Mouse (Mus musculus) kidney, embryonic 14.5 days (tissue): ENCODE results near the gene Tacr1. TPM values are rescaled to one million over a fixed set of nuclear protein-coding genes. Genes with fewer than 3 reads are reported as not detected.
A peak's percentile ranks its signal among the peaks of the same experiment; 100 is the strongest.

Experiments
- ATAC-seq: fragments of 200-750 bp; cut with Nextera tagmentation; 2 replicates; pipeline ENCODE4 v1.8.0; 2017; ENCODE audit warnings: moderate number of reproducible peaks, mild to moderate bottlenecking, moderate TSS enrichment, moderate library complexity; ENCODE audit not compliant: low FRiP score, low TSS enrichment
- H3K27ac ChIP-seq: fragments of 300-500 bp; sonication (generic); 2 replicates; pipeline ENCODE4 v1.5.1; 2014; ENCODE audit warnings: low read depth, mild to moderate bottlenecking, low read length, moderate library complexity, mixed read lengths
- H3K27me3 ChIP-seq: fragments of 300-500 bp; sonication (generic); 2 replicates; pipeline ENCODE4 v1.6.1; 2014; ENCODE audit warnings: mild to moderate bottlenecking, low read length; ENCODE audit not compliant: control insufficient read depth, insufficient read depth
- H3K36me3 ChIP-seq: fragments of 300-500 bp; sonication (generic); 2 replicates; pipeline ENCODE4 v1.6.1; 2014; ENCODE audit warnings: low read length, mixed read lengths; ENCODE audit not compliant: control insufficient read depth, insufficient read depth
- H3K4me1 ChIP-seq: fragments of 300-500 bp; sonication (generic); 2 replicates; pipeline ENCODE4 v1.6.1; 2014; ENCODE audit warnings: low read length, mixed read lengths; ENCODE audit not compliant: control insufficient read depth, insufficient read depth
- H3K4me2 ChIP-seq: fragments of 300-500 bp; sonication (generic); replicated peaks from 2 replicates; pipeline ENCODE4 v1.6.1; 2014; ENCODE audit warnings: low read depth, mild to moderate bottlenecking, low read length
- H3K4me3 ChIP-seq: fragments of 300-500 bp; sonication (generic); 2 replicates; pipeline ENCODE4 v1.5.1; 2014; ENCODE audit warnings: mild to moderate bottlenecking, low read length
- H3K9ac ChIP-seq: fragments of 300-500 bp; sonication (generic); 2 replicates; pipeline ENCODE4 v1.6.1; 2014; ENCODE audit warnings: low read depth, mild to moderate bottlenecking, low read length, moderate library complexity
- H3K9me3 ChIP-seq: fragments of 300-500 bp; sonication (generic); 2 replicates; pipeline ENCODE4 v1.6.1; 2016; ENCODE audit warnings: low read length; ENCODE audit not compliant: control insufficient read depth
- WGBS: fragments of 180-500 bp; shearing (Covaris S2); extraction: QIAGEN DNeasy Blood & Tissue Kit; methylation state at CpG from one replicate; pipeline ENCODE4 v1.1.7; 2014; 5-methylcytosine and 5-hydroxymethylcytosine counted together
- polyA plus RNA-seq: library from polyadenylated mRNA; unstranded; fragments of >200 nt; fragmentation: Nextera tagmentation; extraction: Ambion mirVana; gene quantifications from 2 replicates; pipeline ENCODE4 v1.2.1, GENCODE M21; 2014

Tacr1 gene
- polyA plus RNA-seq = 0.08 and 0.09 TPM in 2 replicates

DNA sequence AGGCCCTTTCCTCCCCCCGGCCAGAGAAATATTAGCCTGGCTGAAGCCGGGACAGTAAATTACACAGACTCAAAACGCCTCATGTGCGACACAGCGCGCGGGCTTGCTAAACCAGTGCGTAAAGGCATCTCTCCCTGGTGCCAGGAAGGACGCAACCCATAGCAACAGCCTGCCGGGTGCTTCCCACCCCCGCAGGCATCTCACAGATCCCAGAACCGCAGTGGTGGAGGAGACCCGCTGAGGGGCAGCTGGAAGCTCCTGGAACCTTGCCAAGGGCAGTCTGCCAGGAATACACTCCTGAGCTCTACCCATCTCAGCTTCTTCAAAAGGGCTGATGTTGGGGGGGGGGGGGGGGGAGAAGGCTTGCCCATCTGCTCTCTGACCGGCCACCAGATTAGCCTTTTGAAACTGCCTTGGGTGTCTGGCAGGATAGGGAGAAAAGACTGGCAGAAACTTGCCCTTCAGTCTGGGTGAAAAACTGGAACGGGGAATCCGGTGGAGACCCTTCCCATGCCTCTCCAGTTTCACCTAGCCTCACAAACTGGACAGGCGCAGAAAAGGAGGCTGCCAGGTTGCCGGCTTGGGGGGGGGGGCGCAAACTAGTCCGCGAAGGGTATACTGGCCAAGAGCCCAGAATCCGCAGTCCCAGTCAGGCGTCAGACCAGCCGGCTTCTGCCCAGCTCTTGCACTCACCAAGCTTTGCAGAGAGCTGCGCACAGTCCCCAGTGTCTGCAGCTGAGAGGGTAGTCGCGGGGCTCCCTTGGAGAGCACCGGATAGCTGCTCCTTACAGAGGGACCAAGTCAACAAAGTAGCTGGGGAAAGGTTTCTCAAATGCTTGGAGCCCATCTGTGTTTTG, at the start of gene Tacr1:
Gene Tacr1 (plus strand): TSS at position 740 of the 857 bp plus-strand sequence.
- Histone ChIP-seq H3K27ac (no peak within 1 kb of the TSS), H3K4me1 (peaks cover 13% of the 10 kb centered on the region), H3K4me3 (peak within 1 kb of the TSS; percentile 30), H3K4me2 (peak within 1 kb of the TSS; percentile 70), H3K9ac (no peak within 1 kb of the TSS; the same call in none of the 2 replicates), H3K27me3 (peaks cover 44% of the 10 kb centered on the region), H3K36me3 (no peaks in the 10 kb centered on the region), H3K9me3 (no peaks in the 10 kb centered on the region)
- ATAC-seq = peak; percentile 80
- WGBS = under 1% methylated on average over 25 of the region's 28 CpGs

DNA sequence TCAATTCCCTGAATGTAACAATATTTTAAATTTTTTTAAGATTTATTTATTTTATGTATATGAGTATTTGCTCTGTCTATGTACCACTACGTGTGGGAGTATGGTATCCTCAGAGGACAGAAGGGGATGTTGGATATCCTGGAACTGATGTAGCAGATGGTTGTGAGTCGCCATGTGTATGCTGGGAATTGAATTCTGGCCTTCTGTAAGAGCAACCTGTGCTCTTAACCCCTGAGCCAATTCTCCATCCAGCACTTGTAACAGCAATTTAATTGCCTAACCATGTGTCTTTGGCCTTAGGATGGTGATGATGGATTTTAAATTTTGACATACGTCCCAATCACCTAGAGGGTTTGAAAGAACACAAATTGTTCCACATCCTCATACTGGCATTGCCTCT, 26.0 kb upstream of the Tacr1 start:
- Histone ChIP-seq H3K27ac (no peak overlapping the region), H3K4me1 (no peaks in the 10 kb centered on the region), H3K36me3 (no peaks in the 10 kb centered on the region), H3K9ac (no peak overlapping the region), H3K4me3 (no peak overlapping the region), H3K4me2 (no peak overlapping the region), H3K27me3 (no peaks in the 10 kb centered on the region), H3K9me3 (no peaks in the 10 kb centered on the region)
- 88% methylated on average over 3 of the region's 3 CpGs for WGBS
- ATAC-seq = no peak

DNA sequence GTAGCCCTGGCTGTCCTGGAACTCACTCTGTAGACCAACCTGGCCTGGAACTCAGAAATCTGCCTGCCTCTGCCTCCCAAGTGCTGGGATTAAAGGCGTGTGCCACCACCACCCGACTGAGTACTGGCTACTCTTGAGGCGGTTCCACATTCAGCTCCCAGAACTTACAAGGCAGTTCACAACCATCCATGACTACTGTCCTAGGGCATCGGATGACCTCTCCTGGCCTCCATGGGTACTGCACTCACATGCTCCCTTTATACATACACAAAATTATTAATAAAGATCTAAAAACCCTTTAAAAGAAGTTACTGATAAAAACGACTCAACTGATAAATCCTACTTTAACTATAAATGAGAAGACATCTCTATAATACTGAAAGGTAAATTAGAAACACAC, 18.6 kb upstream of the Tacr1 start:
- H3K9ac ChIP-seq = no peak overlapping the region
- peaks cover 2% of the 10 kb centered on the region; the same call in 1 of the 2 replicates for H3K9me3 ChIP-seq
- H3K4me1 ChIP-seq = no peaks in the 10 kb centered on the region
- H3K36me3 ChIP-seq = no peaks in the 10 kb centered on the region
- H3K27ac ChIP-seq = no peak overlapping the region
- WGBS = 89% methylated on average over 5 of the region's 5 CpGs
- H3K27me3 ChIP-seq = no peaks in the 10 kb centered on the region
- ATAC-seq = no peak
- no peak overlapping the region for H3K4me2 ChIP-seq
- H3K4me3 ChIP-seq = no peak overlapping the region

DNA sequence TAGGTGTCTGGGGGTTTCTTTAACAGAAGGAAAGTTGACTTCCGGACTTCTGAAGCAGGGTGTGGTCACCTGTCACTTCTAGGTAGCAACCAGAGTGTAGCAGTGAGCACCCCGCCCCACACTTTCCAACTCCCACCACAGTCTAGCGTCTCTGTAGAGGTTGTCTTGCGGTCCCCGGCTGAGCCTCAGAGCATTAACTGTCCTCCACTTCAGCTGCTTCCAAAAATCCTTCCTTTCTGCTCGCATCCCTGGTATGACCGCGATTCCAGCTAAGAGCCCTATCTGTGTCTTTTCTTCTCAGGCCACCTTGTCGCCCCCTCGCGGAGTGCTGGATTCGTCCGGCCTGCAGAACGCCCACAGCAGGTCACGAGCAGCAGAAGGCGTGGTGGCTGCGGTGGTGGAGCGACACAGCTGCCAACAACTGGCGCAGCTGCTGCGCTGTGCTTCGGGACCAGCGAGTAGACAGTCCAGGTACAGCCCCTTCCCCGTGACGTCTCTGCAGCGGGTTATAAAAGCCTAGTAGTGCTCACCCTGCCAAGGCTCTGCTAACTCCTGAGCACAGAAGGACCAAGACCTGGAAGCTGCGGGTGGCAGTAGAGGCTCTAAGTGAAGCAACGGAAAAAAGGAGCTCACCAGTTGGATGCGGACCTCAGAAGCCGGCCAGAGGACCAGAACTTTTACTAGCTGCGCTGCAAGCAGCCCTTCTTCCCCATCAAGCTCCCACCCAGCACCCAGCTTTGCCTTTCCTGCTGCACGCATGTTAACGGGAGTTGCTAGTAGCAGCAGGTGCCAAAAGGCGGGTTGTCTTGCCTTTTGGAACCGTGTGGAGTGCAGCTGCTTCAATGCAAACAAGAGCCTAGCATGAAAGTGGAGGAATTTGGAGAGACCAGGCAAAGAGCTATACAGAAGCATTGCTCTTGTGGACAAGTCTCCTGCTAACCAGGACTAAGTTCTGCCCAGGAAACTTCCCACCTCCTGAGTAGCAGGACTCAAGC, 664 bp downstream of the Tacr1 start:
- Histone ChIP-seq H3K27ac (no peak overlapping the region), H3K4me3 (peak overlapping the region; percentile 30), H3K4me2 (peak overlapping the region; percentile 70), H3K27me3 (peaks cover 44% of the 10 kb centered on the region), H3K9me3 (no peaks in the 10 kb centered on the region), H3K36me3 (no peaks in the 10 kb centered on the region), H3K9ac (no peak overlapping the region; the same call in 1 of the 2 replicates), H3K4me1 (peaks cover 13% of the 10 kb centered on the region)
- WGBS = 1% methylated on average over 34 of the region's 34 CpGs
- peak; percentile 77 for ATAC-seq

DNA sequence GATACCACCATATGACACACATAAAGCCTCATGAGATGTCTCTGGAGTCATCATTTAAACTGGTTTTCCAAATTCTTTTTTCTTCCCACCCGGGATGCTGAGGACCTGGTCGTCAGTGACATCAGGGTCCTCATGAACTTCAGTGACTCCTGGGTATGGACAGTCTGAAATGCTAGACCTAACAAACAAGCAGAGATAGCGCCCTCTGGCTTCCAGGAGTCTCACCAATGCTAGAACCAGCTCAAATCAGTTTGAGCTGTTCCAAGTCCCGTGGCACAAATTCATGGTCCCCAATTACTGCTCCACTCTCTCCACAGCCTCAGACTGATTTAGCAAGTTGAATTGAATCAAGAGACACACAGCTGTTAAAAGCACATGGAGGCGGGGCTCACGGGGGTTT, 16.2 kb downstream of the Tacr1 start:
- H3K4me2 ChIP-seq = no peak overlapping the region
- H3K9me3 ChIP-seq = no peaks in the 10 kb centered on the region
- ATAC-seq = no peak
- no peak overlapping the region for H3K27ac ChIP-seq
- WGBS = 65% methylated on average over 6 of the region's 6 CpGs
- H3K4me1 ChIP-seq = no peaks in the 10 kb centered on the region
- H3K36me3 ChIP-seq = no peaks in the 10 kb centered on the region
- H3K4me3 ChIP-seq = no peak overlapping the region
- H3K9ac ChIP-seq = no peak overlapping the region
- H3K27me3 ChIP-seq = no peaks in the 10 kb centered on the region

DNA sequence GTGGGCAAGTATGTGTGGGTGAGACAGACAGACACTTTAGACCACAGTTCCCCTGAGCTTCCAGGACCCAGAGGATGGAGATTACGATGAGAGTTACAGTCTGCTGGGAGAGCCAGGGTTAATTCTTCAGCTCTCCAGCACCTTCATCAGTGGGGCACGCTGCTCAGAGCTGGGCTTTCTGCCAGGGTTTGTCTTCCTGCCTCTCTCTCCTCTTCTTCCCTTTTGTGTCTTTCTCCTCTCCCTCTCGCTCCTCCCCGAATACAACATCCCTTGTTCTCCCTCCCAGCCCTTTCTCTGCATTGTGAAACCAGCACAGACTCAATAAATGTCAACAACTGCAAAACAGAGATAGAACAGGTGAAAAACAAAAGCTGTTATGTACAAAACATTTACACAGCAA, 18.1 kb downstream of the Tacr1 start:
- no peak overlapping the region for H3K4me3 ChIP-seq
- no peak overlapping the region for H3K4me2 ChIP-seq
- no peak for ATAC-seq
- no peaks in the 10 kb centered on the region for H3K36me3 ChIP-seq
- no peaks in the 10 kb centered on the region for H3K27me3 ChIP-seq
- H3K27ac ChIP-seq = no peak overlapping the region
- no peak overlapping the region for H3K9ac ChIP-seq
- 67% methylated on average over 4 of the region's 4 CpGs for WGBS
- no peaks in the 10 kb centered on the region for H3K4me1 ChIP-seq
- H3K9me3 ChIP-seq = peaks cover 3% of the 10 kb centered on the region; the same call in 1 of the 2 replicates

DNA sequence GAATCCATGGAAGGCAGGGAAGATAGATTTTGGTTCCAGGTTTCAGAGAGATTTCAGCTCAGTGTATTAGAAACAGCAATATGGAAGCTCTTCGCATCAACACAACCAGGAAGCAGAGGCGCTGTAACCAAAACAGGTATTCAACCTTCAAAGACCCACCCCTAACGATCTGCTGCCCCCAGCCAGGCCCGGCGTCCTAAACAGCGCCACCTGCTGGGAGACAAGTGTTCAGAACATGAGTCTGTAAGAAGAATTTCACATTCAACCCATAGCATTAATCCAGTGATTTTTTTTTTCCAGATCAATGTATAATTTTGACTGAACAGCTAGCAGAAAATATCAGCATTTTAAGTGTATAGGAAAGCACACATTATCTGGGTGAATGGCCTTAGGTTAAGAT, 26.8 kb downstream of the Tacr1 start:
- Histone ChIP-seq H3K27ac (no peak overlapping the region), H3K4me1 (no peaks in the 10 kb centered on the region), H3K4me2 (no peak overlapping the region), H3K27me3 (no peaks in the 10 kb centered on the region), H3K9ac (no peak overlapping the region), H3K9me3 (peaks cover under 1% of the 10 kb centered on the region; the same call in 1 of the 2 replicates), H3K4me3 (no peak overlapping the region), H3K36me3 (no peaks in the 10 kb centered on the region)
- WGBS = 58% methylated on average over 6 of the region's 6 CpGs
- no peak for ATAC-seq

DNA sequence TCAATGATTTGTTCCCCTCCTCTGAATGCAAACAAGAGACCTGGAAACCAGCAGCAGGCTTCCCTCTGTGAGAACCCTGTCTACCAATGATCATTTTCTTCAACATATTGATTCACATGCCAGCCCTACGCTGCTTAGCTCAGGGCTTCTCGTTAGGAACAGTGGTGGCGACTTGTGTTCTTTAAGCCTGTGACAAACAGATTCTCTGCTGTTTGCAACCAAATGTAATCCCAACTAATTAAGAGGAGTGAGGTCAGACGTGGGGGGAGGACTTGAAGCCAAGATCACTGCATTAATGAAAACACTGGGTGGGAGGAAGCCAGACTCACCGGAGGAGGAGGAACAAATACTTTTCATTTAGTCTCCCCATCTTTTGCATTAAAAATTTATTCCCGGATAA, 27.6 kb downstream of the Tacr1 start:
- H3K36me3 ChIP-seq = no peaks in the 10 kb centered on the region
- no peak overlapping the region for H3K4me3 ChIP-seq
- no peak overlapping the region for H3K4me2 ChIP-seq
- no peaks in the 10 kb centered on the region for H3K4me1 ChIP-seq
- 74% methylated on average over 6 of the region's 6 CpGs for WGBS
- no peak overlapping the region for H3K9ac ChIP-seq
- H3K9me3 ChIP-seq = no peaks in the 10 kb centered on the region
- H3K27me3 ChIP-seq = no peaks in the 10 kb centered on the region
- ATAC-seq = no peak
- H3K27ac ChIP-seq = no peak overlapping the region
